Mouse (Mus musculus): ENCODE data around the gene Rin3.

- TF ChIP-seq ZC3H11A (IDR thresholded peaks at IDR 0.05; ENCODE audit: low read depth, low read length) (no peak), CTCF (IDR thresholded peaks at IDR 0.05 in 2 of 3, conservative IDR thresholded peaks at IDR 0.05 in 1 of 3; ENCODE audit: control insufficient read depth in 1 of 3, insufficient read depth in 1 of 3, low read depth in 2 of 3, low read length in 3 of 3, poor library complexity in 1 of 3, severe bottlenecking in 1 of 3) (no peak), EP300 (IDR thresholded peaks at IDR 0.05; ENCODE audit: low read depth in 1 of 2, low read length in 2 of 2) (peak; percentile 25 to 61; a peak in 3 of 4 replicates), CHD2 (IDR thresholded peaks at IDR 0.05; ENCODE audit: low read length) (no peak), ZKSCAN1 (IDR thresholded peaks at IDR 0.05; ENCODE audit: low read depth, low read length) (no peak), MAX (IDR thresholded peaks at IDR 0.05; ENCODE audit: low read length) (0 out of 2 replicates have a peak, but pooled peaks have one; percentile 41), GABPA (IDR thresholded peaks at IDR 0.05; ENCODE audit: low read depth, low read length) (no peak), MAZ (IDR thresholded peaks at IDR 0.05; ENCODE audit: low read depth, low read length) (no peak), TCF12 (IDR thresholded peaks at IDR 0.05; ENCODE audit: low read depth, low read length) (peak; percentile 79), GATA1 (IDR thresholded peaks at IDR 0.05; ENCODE audit: low read depth, low read length) (peak; percentile 78), NELFE (IDR thresholded peaks at IDR 0.05; ENCODE audit: low read depth, low read length) (no peak), POLR2A (IDR thresholded peaks at IDR 0.05; ENCODE audit: control insufficient read depth in 1 of 2, insufficient read depth in 1 of 2, low read depth in 1 of 2, low read length in 2 of 2, poor library complexity in 1 of 2) (no peak)
Measured at GRCm38 (mm10) chr12:102434107-102434506, 151.3 kb downstream of the Rin3 start.

Data from MEL (cell line).